Mouse (Mus musculus): ENCODE data around the gene Eif2ak4. TPM values are rescaled to one million over a fixed set of nuclear protein-coding genes. Genes with fewer than 3 reads are reported as not detected.

Eif2ak4 gene
- polyA plus RNA-seq, 1 experiment from 2014 or later: 14.8 TPM

- Histone ChIP-seq H3K4me2 (no peak overlapping the region), H3K9me3 (no peaks in the 10 kb centered on the region), H3K36me3 (peaks cover 58% of the 10 kb centered on the region), H3K4me1 (replicated peaks) (no peaks in the 10 kb centered on the region), H3K4me3 (replicated peaks) (no peak overlapping the region), H3K27me3 (no peaks in the 10 kb centered on the region), H3K9ac (replicated peaks) (no peak overlapping the region), H3K27ac (no peak overlapping the region)
- no peak for ATAC-seq (ENCODE audit: insufficient number of reproducible peaks, insufficient read depth, low FRiP score, low TSS enrichment, low read depth)
- 92% methylated on average over 4 of the region's 4 CpGs for WGBS
These were observed 17.1 kb downstream of the Eif2ak4 start for GRCm38 (mm10) chr2:118405568-118405967.

- Histone ChIP-seq H3K36me3 (peaks cover 58% of the 10 kb centered on the region), H3K27ac (no peak overlapping the region), H3K4me2 (no peak overlapping the region), H3K27me3 (no peaks in the 10 kb centered on the region), H3K9me3 (no peaks in the 10 kb centered on the region), H3K4me1 (replicated peaks) (no peaks in the 10 kb centered on the region), H3K4me3 (replicated peaks) (no peak overlapping the region), H3K9ac (replicated peaks) (no peak overlapping the region)
- 71% methylated on average over 2 of the region's 2 CpGs for WGBS
- ATAC-seq (ENCODE audit: insufficient number of reproducible peaks, insufficient read depth, low FRiP score, low TSS enrichment, low read depth): no peak
These were observed 18.4 kb downstream of the Eif2ak4 start for GRCm38 (mm10) chr2:118406811-118407210.

GRCm38 (mm10) chr2:118408336-118408895 is 20.0 kb downstream of the Eif2ak4 start:
- Histone ChIP-seq H3K27me3 (no peaks in the 10 kb centered on the region), H3K4me1 (replicated peaks) (no peaks in the 10 kb centered on the region), H3K36me3 (peaks cover 61% of the 10 kb centered on the region), H3K4me2 (no peak overlapping the region), H3K4me3 (replicated peaks) (no peak overlapping the region), H3K9ac (replicated peaks) (no peak overlapping the region), H3K27ac (no peak overlapping the region), H3K9me3 (no peaks in the 10 kb centered on the region)
- ATAC-seq (ENCODE audit: insufficient number of reproducible peaks, insufficient read depth, low FRiP score, low TSS enrichment, low read depth): no peak
- WGBS: 79% methylated on average over 4 of the region's 4 CpGs

GRCm38 (mm10) chr2:118412821-118413220 is 24.4 kb downstream of the Eif2ak4 start:
- WGBS: 94% methylated on average over 11 of the region's 11 CpGs
- no peaks in the 10 kb centered on the region; the same call in 1 of the 2 replicates for H3K9me3 ChIP-seq
- H3K4me3 ChIP-seq (replicated peaks): no peak overlapping the region
- H3K27me3 ChIP-seq: no peaks in the 10 kb centered on the region
- no peaks in the 10 kb centered on the region for H3K4me1 ChIP-seq (replicated peaks)
- H3K9ac ChIP-seq (replicated peaks): no peak overlapping the region
- no peak for ATAC-seq (ENCODE audit: insufficient number of reproducible peaks, insufficient read depth, low FRiP score, low TSS enrichment, low read depth)
- H3K4me2 ChIP-seq: no peak overlapping the region
- peaks cover 84% of the 10 kb centered on the region for H3K36me3 ChIP-seq
- H3K27ac ChIP-seq: no peak overlapping the region

- no peak for ATAC-seq (ENCODE audit: insufficient number of reproducible peaks, insufficient read depth, low FRiP score, low TSS enrichment, low read depth)
These were observed 27.4 kb downstream of the Eif2ak4 start for GRCm38 (mm10) chr2:118415601-118416355.

GRCm38 (mm10) chr2:118418076-118418475 is 29.7 kb downstream of the Eif2ak4 start:
- H3K4me3 ChIP-seq (replicated peaks): no peak overlapping the region
- no peak overlapping the region for H3K27ac ChIP-seq
- no peaks in the 10 kb centered on the region for H3K4me1 ChIP-seq (replicated peaks)
- peaks cover 87% of the 10 kb centered on the region for H3K36me3 ChIP-seq
- ATAC-seq (ENCODE audit: insufficient number of reproducible peaks, insufficient read depth, low FRiP score, low TSS enrichment, low read depth): no peak
- no peak overlapping the region for H3K4me2 ChIP-seq
- no peaks in the 10 kb centered on the region; the same call in 1 of the 2 replicates for H3K9me3 ChIP-seq
- WGBS: 83% methylated on average over 4 of the region's 4 CpGs
- no peaks in the 10 kb centered on the region for H3K27me3 ChIP-seq
- no peak overlapping the region for H3K9ac ChIP-seq (replicated peaks)

More at GRCm38 (mm10) chr2:118415601-118416355, 27.4 kb downstream of the Eif2ak4 start:
- no peak overlapping the region for H3K27ac ChIP-seq
- H3K9me3 ChIP-seq: no peaks in the 10 kb centered on the region; the same call in 1 of the 2 replicates
- H3K9ac ChIP-seq (replicated peaks): no peak overlapping the region
- no peaks in the 10 kb centered on the region for H3K4me1 ChIP-seq (replicated peaks)
- no peak overlapping the region for H3K4me2 ChIP-seq
- no peaks in the 10 kb centered on the region for H3K27me3 ChIP-seq
- WGBS: 90% methylated on average over 6 of the region's 6 CpGs
- H3K36me3 ChIP-seq: peaks cover 94% of the 10 kb centered on the region
- H3K4me3 ChIP-seq (replicated peaks): no peak overlapping the region

- no peak for ATAC-seq (ENCODE audit: insufficient number of reproducible peaks, insufficient read depth, low FRiP score, low TSS enrichment, low read depth)
- no peak overlapping the region for H3K9ac ChIP-seq (replicated peaks)
- H3K36me3 ChIP-seq: peaks cover 78% of the 10 kb centered on the region
- H3K4me1 ChIP-seq (replicated peaks): no peaks in the 10 kb centered on the region
- no peak overlapping the region for H3K27ac ChIP-seq
- no peaks in the 10 kb centered on the region for H3K9me3 ChIP-seq
- H3K4me2 ChIP-seq: no peak overlapping the region
- WGBS: 90% methylated on average over 15 of the region's 15 CpGs
- no peaks in the 10 kb centered on the region for H3K27me3 ChIP-seq
- no peak overlapping the region for H3K4me3 ChIP-seq (replicated peaks)
These were observed 33.5 kb downstream of the Eif2ak4 start for GRCm38 (mm10) chr2:118421951-118422350.

- no peaks in the 10 kb centered on the region for H3K4me1 ChIP-seq (replicated peaks)
- no peaks in the 10 kb centered on the region for H3K9me3 ChIP-seq
- H3K9ac ChIP-seq (replicated peaks): no peak overlapping the region
- no peak overlapping the region for H3K4me3 ChIP-seq (replicated peaks)
- no peak overlapping the region for H3K4me2 ChIP-seq
- H3K27me3 ChIP-seq: no peaks in the 10 kb centered on the region
- no peak for ATAC-seq (ENCODE audit: insufficient number of reproducible peaks, insufficient read depth, low FRiP score, low TSS enrichment, low read depth)
- peaks cover 79% of the 10 kb centered on the region for H3K36me3 ChIP-seq
- no peak overlapping the region for H3K27ac ChIP-seq
- WGBS: 86% methylated on average over 8 of the region's 8 CpGs
These were observed 34.0 kb downstream of the Eif2ak4 start for GRCm38 (mm10) chr2:118422385-118422784.

- H3K4me3 ChIP-seq (replicated peaks): no peak overlapping the region
- no peak overlapping the region for H3K27ac ChIP-seq
- H3K36me3 ChIP-seq: peaks cover 80% of the 10 kb centered on the region
- no peaks in the 10 kb centered on the region for H3K4me1 ChIP-seq (replicated peaks)
- no peaks in the 10 kb centered on the region for H3K27me3 ChIP-seq
- ATAC-seq (ENCODE audit: insufficient number of reproducible peaks, insufficient read depth, low FRiP score, low TSS enrichment, low read depth): no peak
- no peak overlapping the region for H3K9ac ChIP-seq (replicated peaks)
- H3K4me2 ChIP-seq: no peak overlapping the region
- no peaks in the 10 kb centered on the region for H3K9me3 ChIP-seq
- WGBS: 92% methylated on average over 6 of the region's 6 CpGs
These were observed 39.9 kb downstream of the Eif2ak4 start for GRCm38 (mm10) chr2:118428296-118428695.

GRCm38 (mm10) chr2:118429297-118429696 is 40.9 kb downstream of the Eif2ak4 start:
- Histone ChIP-seq H3K9ac (replicated peaks) (no peak overlapping the region), H3K4me3 (replicated peaks) (no peak overlapping the region), H3K27me3 (no peaks in the 10 kb centered on the region), H3K4me2 (no peak overlapping the region), H3K4me1 (replicated peaks) (no peaks in the 10 kb centered on the region), H3K36me3 (peaks cover 86% of the 10 kb centered on the region), H3K27ac (no peak overlapping the region), H3K9me3 (no peaks in the 10 kb centered on the region)
- no peak for ATAC-seq (ENCODE audit: insufficient number of reproducible peaks, insufficient read depth, low FRiP score, low TSS enrichment, low read depth)
- 81% methylated on average over 9 of the region's 9 CpGs for WGBS

GRCm38 (mm10) chr2:118430630-118431029 is 42.2 kb downstream of the Eif2ak4 start:
- H3K36me3 ChIP-seq: peaks cover 87% of the 10 kb centered on the region
- H3K27me3 ChIP-seq: no peaks in the 10 kb centered on the region
- no peak overlapping the region for H3K4me2 ChIP-seq
- H3K9me3 ChIP-seq: no peaks in the 10 kb centered on the region
- H3K27ac ChIP-seq: no peak overlapping the region
- no peak overlapping the region for H3K9ac ChIP-seq (replicated peaks)
- 78% methylated on average over 16 of the region's 16 CpGs for WGBS
- no peak overlapping the region for H3K4me3 ChIP-seq (replicated peaks)
- H3K4me1 ChIP-seq (replicated peaks): no peaks in the 10 kb centered on the region
- ATAC-seq (ENCODE audit: insufficient number of reproducible peaks, insufficient read depth, low FRiP score, low TSS enrichment, low read depth): no peak

All from limb, embryonic 12.5 days (tissue).